Mouse (Mus musculus): ENCODE results near the gene Adh7.
A peak's percentile ranks its signal among the peaks of the same experiment; 100 is the strongest.

Adh7 gene

DNA sequence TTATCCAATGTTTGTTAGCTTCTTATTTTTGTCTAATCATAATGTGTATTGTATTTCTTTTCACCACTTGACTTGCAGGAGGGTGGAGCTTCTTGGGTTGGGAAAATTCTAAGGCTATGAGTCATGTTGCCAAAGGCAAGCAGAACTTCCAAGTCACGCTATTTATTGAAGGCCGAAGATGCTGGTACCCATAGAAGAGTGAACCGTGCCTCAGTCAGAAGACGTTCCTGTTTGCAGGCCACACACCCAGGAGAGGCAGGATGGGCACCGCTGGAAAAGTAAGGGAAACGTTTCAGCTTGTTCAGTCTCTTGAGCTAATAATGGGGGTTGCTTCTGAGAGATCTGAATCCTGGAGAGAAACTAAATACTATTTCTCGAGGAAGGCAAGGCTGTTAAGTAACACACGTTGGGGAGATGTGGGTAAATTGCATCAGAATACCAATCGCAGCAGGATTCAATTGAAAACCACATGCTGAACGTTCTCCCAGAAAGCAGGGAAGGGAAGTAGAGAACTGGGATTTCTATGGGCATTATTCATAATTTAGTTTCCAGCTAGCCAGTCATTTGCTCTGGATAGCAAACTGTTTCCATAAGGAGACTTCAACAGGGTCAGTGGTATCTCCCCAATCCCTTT lies at the start of gene Adh7:
Adh7 (plus strand) TSS at position 130 of the 634 bp plus-strand sequence.
- DNase-seq: no peak

DNA sequence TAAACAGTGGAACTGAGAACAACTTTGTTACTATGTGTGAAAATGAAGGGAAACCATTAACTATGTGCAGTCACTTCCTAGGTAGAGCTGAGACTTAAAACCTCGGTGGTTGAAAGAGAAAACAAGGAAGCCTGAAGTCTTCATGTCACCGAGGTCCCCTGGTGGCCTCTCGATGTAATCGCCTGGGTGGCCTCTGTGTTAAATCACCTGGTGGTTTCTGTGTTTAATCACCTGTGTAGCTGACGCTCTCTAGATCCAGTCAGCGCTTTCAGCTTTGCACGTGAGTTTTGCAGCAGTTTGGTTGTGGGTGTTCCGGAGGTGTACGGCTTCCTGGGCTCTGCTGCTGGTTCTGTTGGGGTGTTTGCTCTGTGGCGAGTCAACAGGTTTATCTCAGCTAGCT lies 44.3 kb upstream of the Adh7 start:
- DNase-seq: no peak

- no peak for DNase-seq
These were observed 42.0 kb upstream of the Adh7 start for GRCm38 (mm10) chr3:138175551-138175950.

GRCm38 (mm10) chr3:138182019-138182418 lies 35.5 kb upstream of the Adh7 start:
- no peak for DNase-seq

- DNase-seq: no peak
These were observed 34.2 kb upstream of the Adh7 start for GRCm38 (mm10) chr3:138183371-138183770.

- DNase-seq: no peak
These were observed 32.3 kb upstream of the Adh7 start for GRCm38 (mm10) chr3:138185290-138185689.

GRCm38 (mm10) chr3:138185995-138186930 lies 31.3 kb upstream of the Adh7 start:
- no peak for DNase-seq

GRCm38 (mm10) chr3:138192260-138192659 lies 25.3 kb upstream of the Adh7 start:
- DNase-seq: no peak

DNA sequence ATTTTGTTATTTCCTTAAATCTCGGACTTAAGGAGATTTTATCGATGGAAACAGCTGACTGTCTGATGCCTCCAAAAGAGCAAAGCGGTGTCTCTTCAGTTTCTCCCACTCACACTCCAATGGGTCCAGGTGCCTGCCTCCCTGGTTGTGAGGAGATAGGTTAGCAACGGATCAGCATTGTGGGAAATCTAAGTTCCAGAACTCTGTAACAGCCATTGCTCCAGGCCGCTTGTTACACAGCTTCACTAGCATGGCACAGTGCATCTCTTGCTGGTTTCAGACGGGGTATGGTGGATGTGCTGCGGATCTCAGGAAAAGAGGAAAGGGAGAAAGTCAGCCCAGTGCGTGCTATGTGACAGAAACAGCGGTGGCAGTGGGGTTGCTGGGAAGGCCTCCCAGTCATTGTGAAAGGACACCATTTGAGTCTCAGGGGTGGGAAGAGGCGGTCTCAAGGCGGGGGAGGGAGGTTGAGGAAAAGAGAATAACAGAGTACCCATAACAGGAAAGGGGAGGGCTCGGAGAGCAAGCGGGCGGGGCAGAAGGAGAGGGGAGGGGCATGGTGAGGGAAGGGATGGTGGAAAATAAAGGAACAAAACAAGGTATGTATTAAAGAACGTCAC lies 23.8 kb upstream of the Adh7 start, which contains the start of gene 4930579F01Rik:
4930579F01Rik (minus strand) TSS at position 143 of the 620 bp plus-strand sequence.
- no peak for DNase-seq

DNA sequence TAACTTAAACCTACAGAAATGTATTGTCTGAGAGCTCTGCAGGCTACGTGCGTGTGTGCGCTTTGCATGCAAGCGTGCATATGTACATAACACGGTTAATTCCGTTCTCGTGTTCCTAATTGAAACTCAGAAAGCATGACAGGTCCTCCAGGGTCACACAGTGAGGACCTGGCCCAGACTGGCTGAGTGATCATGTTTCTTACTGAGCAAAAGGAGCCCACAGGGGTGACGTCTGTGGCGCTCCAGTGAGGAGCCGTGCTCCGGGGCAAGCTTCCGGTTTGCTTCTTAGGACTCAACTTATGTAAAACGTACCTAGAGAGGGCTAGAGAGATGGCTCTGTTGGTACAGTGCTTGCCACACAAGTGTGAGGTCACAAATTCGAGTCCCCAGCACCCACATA lies 20.5 kb upstream of the Adh7 start:
- no peak for DNase-seq

DNA sequence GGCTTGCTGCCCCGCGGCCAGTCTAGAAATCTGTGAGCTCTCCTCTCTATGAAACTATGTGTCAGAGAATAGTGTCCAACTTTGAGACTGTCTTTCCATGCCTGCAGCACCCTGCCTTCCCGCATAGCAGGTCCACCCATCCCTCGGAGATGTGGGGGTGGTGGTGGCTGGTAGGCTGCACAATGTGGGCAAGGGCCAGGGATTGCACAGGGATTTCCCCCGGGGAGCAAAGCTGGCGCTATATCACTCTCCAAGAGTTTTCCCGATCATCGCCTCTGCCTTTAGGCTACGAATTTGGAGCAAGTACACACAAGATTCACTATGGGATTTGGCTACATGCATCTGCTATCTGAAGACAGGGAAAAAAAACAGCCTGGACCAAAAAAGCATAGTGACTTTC lies 20.0 kb upstream of the Adh7 start:
- no peak for DNase-seq

GRCm38 (mm10) chr3:138197973-138198721 lies 19.4 kb upstream of the Adh7 start:
- DNase-seq: peak; percentile 85 to 93

- no peak for DNase-seq
These were observed 18.9 kb upstream of the Adh7 start for GRCm38 (mm10) chr3:138198722-138199068.

GRCm38 (mm10) chr3:138208821-138209220 lies 8.7 kb upstream of the Adh7 start:
- no peak for DNase-seq

DNA sequence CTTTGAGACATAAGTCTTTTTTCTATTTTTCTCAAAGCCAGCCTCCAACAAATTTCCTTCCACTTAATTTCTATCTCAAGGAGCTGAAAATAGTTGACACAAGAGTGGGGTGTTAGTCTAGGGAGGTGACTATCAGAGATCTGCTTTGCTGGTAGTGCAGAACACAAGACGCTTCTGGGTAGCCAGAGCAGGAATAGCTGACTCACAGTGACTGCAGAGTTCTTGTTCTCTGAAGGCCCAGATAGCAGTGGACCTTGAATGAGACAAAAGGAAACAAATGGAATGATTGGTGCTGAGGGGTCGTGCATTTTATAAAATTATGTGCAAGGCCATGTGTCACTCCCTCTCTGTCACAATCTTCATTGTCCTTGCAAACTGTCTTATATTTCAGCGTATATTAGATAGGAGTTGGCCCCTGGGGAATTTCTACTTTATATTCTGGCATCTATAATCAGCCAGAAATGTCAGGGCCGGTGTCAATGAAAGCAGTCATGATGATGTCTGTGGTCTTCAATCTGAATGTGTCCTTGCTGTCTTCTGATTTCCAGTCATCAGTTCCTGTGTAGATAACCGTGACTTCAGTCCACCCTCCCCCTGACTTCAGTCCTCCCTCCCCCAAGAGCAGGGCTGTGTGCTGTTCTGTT lies 7.0 kb upstream of the Adh7 start:
- DNase-seq: no peak

DNA sequence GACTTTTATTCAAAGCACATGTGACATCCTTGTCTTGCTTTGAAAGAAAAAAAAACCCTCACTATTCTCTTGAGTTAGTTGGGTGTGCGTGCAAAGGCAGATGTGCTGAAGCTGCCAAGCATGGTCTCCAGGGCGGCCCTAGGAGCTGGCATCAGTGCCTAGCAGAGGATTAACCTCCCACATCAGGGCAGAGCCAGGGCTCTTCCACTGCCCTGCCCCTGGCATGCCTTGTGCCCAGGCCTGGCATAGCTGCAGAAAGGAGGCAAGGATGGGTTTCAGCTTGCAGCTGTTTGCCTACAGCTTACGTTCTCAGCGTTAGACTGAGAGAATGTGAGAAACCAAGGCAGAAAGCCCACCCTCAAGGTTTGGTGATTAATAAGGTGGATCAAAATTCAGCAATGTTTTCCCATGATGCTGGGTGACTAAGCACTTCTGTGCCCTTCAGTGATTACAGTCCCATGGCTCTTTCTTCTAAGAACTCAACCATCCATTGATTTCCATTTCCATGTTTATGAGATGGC lies 5.1 kb upstream of the Adh7 start:
- DNase-seq: no peak

DNA sequence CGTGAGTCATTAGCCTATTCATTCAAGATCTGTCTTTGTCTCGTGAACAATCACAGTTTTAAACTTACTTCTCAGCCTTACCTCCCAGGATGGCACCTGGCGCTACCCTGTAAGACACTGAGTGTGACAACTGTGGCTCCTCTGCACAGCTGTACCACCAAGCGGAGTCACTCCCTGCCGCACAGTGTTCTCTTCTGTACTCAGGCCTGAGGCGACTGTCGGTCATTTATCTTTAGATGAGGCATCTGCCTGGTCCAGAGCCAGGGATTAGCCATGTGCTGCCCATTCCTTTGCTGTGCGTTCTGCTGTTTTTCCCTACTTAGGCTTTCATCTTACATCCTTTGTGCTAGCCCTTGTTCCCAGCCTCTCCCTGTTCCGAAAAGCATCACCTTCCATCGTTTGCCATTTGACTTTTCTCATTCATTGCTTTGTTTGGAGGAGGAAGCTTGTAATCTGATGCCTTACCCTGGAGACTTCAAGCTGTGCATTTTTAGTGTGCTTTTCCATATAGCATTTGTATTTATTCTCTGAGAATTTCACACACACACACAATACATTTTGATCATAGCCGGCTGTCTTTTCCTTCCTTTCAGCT lies 2.1 kb upstream of the Adh7 start:
- no peak for DNase-seq

- DNase-seq: no peak
These were observed 1.5 kb upstream of the Adh7 start for GRCm38 (mm10) chr3:138216091-138216490.

DNA sequence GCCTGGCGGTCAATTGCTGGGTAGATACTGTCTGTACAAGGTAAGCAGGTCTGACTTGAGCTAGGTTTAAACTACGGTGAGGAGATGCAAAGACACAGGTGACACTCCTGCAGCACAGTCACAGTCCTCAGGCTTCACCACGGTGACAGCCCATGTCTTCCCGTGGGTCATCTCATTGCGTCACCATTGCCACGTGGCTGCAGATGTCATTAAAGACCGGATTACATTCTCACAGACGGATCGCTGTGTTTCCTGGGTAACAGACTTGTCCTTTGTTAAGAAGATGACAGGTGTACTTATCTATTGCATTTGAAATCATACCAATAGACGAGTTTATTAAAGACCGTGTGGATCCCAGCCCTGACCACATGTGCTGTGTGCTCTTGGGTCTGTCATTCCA lies 3.6 kb downstream of the Adh7 start:
- no peak for DNase-seq

- no peak for DNase-seq
These were observed 5.0 kb downstream of the Adh7 start for GRCm38 (mm10) chr3:138222511-138222910.

GRCm38 (mm10) chr3:138222952-138223351 lies 5.4 kb downstream of the Adh7 start:
- DNase-seq: peak; percentile 31 to 66
